Mouse (Mus musculus) forebrain, embryonic 15.5 days (tissue): ENCODE measurements around the gene Dlk2. TPM values are rescaled to one million over a fixed set of nuclear protein-coding genes. Genes with fewer than 3 reads are reported as not detected.
A peak's percentile ranks its signal among the peaks of the same experiment; 100 is the strongest.

ENCODE experiments used
- ATAC-seq: fragments of 200-750 bp; cut with Nextera tagmentation; replicated peaks from 2 replicates; pipeline ENCODE4 v1.8.0; 2017; ENCODE audit warnings: mild to moderate bottlenecking, moderate TSS enrichment, moderate library complexity
- H3K27ac ChIP-seq: fragments of 300-500 bp; sonication (generic); replicated peaks from 2 replicates; pipeline ENCODE4 v1.5.1; 2015; ENCODE audit warnings: mild to moderate bottlenecking, inconsistent platforms
- H3K27me3 ChIP-seq: fragments of 300-500 bp; sonication (generic); 2 replicates; pipeline ENCODE4 v1.6.1; 2015; ENCODE audit warnings: inconsistent platforms
- H3K36me3 ChIP-seq: fragments of 300-500 bp; sonication (generic); 2 replicates; pipeline ENCODE4 v1.6.1; 2015; ENCODE audit warnings: mild to moderate bottlenecking, inconsistent platforms
- H3K4me1 ChIP-seq: fragments of 300-500 bp; sonication (generic); 2 replicates; pipeline ENCODE4 v1.6.1; 2015; ENCODE audit warnings: inconsistent platforms
- H3K4me2 ChIP-seq: fragments of 300-500 bp; sonication (generic); replicated peaks from 2 replicates; pipeline ENCODE4 v1.6.1; 2015; ENCODE audit warnings: mild to moderate bottlenecking, inconsistent platforms
- H3K4me3 ChIP-seq: fragments of 300-500 bp; sonication (generic); 2 replicates; pipeline ENCODE4 v1.5.1; 2015; ENCODE audit warnings: mild to moderate bottlenecking, inconsistent platforms
- H3K9ac ChIP-seq: fragments of 300-500 bp; sonication (generic); replicated peaks from 2 replicates; pipeline ENCODE4 v1.6.1; 2015; ENCODE audit warnings: mild to moderate bottlenecking, inconsistent platforms
- H3K9me3 ChIP-seq: fragments of 300-500 bp; sonication (generic); 2 replicates; pipeline ENCODE4 v1.6.1; 2016; ENCODE audit warnings: inconsistent platforms
- WGBS: fragments of 180-500 bp; shearing (Covaris S2); methylation state at CpG from one replicate; pipeline ENCODE4 v1.1.7; 2015; ENCODE audit warnings: mixed read lengths; 5-methylcytosine and 5-hydroxymethylcytosine counted together
- polyA plus RNA-seq: library from polyadenylated mRNA; unstranded; fragments of >200 nt; fragmentation: Nextera tagmentation; extraction: Ambion mirVana; gene quantifications from 2 replicates; pipeline ENCODE4 v1.2.1, GENCODE M21; 2015

The Dlk2 gene
- polyA plus RNA-seq, 1 experiment from 2014 or later = 9.2 TPM

- H3K27ac ChIP-seq = no peak overlapping the region
- WGBS = 89% methylated on average over 5 of the region's 5 CpGs
- ATAC-seq = no peak
- no peaks in the 10 kb centered on the region for H3K27me3 ChIP-seq
- H3K4me2 ChIP-seq = no peak overlapping the region
- H3K36me3 ChIP-seq = peaks cover 48% of the 10 kb centered on the region
- peaks cover 3% of the 10 kb centered on the region for H3K4me1 ChIP-seq
- no peaks in the 10 kb centered on the region for H3K9me3 ChIP-seq
- H3K9ac ChIP-seq = no peak overlapping the region
- H3K4me3 ChIP-seq = no peak overlapping the region
Observed at GRCm38 (mm10) chr17:46262201-46262694, 35.0 kb upstream of the Dlk2 start.

DNA sequence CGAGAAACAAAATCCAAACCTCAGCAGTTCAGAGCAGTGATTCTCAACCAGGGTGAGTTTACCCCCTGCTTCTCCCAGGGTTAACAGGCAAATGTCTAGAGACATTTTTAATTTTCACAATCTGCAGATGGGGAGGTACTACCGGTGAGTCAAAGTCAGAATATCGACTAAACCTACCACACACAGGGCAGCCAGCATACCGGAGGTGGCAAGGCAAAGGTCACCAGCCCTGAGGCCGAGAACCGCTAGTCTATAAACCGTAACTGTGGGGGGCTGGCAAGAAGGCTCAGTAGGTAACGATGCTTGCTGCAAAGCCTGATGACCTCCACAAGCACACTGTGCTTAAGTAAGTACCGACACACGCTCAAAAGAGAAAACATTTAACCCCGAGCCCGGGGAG is 31.7 kb upstream of the Dlk2 start:
- Histone ChIP-seq H3K4me2 (no peak overlapping the region), H3K9me3 (no peaks in the 10 kb centered on the region), H3K36me3 (peaks cover 28% of the 10 kb centered on the region), H3K27ac (no peak overlapping the region), H3K4me3 (no peak overlapping the region), H3K9ac (no peak overlapping the region), H3K27me3 (no peaks in the 10 kb centered on the region), H3K4me1 (peaks cover 3% of the 10 kb centered on the region)
- 86% methylated on average over 12 of the region's 12 CpGs for WGBS
- ATAC-seq = no peak; the same call in 1 of the 2 replicates

GRCm38 (mm10) chr17:46265918-46266618 is 31.2 kb upstream of the Dlk2 start:
- H3K4me3 ChIP-seq = no peak overlapping the region
- H3K36me3 ChIP-seq = peaks cover 31% of the 10 kb centered on the region
- no peaks in the 10 kb centered on the region for H3K9me3 ChIP-seq
- H3K9ac ChIP-seq = no peak overlapping the region
- ATAC-seq = peak; percentile 81
- no peak overlapping the region for H3K27ac ChIP-seq
- H3K4me2 ChIP-seq = no peak overlapping the region
- 31% methylated on average over 14 of the region's 14 CpGs for WGBS
- H3K4me1 ChIP-seq = peaks cover 3% of the 10 kb centered on the region
- no peaks in the 10 kb centered on the region for H3K27me3 ChIP-seq

GRCm38 (mm10) chr17:46266986-46267385 is 30.2 kb upstream of the Dlk2 start:
- Histone ChIP-seq H3K9me3 (no peaks in the 10 kb centered on the region), H3K27ac (no peak overlapping the region), H3K4me3 (no peak overlapping the region), H3K9ac (no peak overlapping the region), H3K4me1 (peaks cover 3% of the 10 kb centered on the region), H3K36me3 (peaks cover 29% of the 10 kb centered on the region), H3K27me3 (no peaks in the 10 kb centered on the region), H3K4me2 (no peak overlapping the region)
- ATAC-seq = no peak
- WGBS = 83% methylated on average over 6 of the region's 6 CpGs

- Histone ChIP-seq H3K4me1 (peaks cover 3% of the 10 kb centered on the region), H3K36me3 (peaks cover 24% of the 10 kb centered on the region), H3K4me3 (no peak overlapping the region), H3K4me2 (no peak overlapping the region), H3K9ac (no peak overlapping the region), H3K27ac (no peak overlapping the region), H3K27me3 (no peaks in the 10 kb centered on the region), H3K9me3 (no peaks in the 10 kb centered on the region)
- no peak for ATAC-seq
- 87% methylated on average over 7 of the region's 7 CpGs for WGBS
Observed at GRCm38 (mm10) chr17:46267511-46267910, 29.7 kb upstream of the Dlk2 start.

DNA sequence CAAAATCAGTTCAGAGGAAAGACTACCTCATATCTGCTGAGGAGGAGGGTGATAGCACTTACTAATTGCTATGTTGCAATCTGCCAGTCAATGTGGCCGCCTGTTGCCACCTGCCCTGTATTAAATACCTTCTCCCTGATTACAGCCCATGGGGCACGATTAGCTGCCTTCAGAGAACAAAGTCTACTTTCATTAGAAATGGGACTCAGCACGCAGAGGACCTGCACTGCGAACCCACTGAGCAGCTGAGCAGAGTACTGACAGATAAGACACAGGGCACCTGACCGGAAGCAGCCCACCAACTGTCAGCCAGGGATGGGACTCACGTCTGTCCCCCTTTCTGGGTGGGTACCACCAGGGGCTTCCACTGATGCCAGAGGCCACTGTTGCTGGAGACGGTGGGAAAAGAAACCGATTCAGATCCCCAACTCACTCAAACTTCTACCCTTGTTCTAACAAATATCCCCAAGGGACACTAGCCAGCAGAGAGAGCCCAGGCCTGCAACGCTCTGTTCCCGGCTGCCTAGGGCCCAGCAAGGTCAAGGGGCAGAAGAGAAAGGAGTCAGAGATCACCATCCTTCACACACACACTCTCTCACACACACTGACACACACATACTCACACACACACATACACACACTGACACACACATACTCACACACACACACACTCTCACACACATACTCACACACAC is 29.0 kb upstream of the Dlk2 start:
- 77% methylated on average over 10 of the region's 10 CpGs for WGBS
- no peak for ATAC-seq
- H3K9ac ChIP-seq = no peak overlapping the region
- no peak overlapping the region for H3K4me3 ChIP-seq
- peaks cover 18% of the 10 kb centered on the region for H3K36me3 ChIP-seq
- H3K27me3 ChIP-seq = no peaks in the 10 kb centered on the region
- peaks cover 3% of the 10 kb centered on the region for H3K4me1 ChIP-seq
- H3K27ac ChIP-seq = no peak overlapping the region
- no peaks in the 10 kb centered on the region for H3K9me3 ChIP-seq
- no peak overlapping the region for H3K4me2 ChIP-seq

- Histone ChIP-seq H3K9me3 (no peaks in the 10 kb centered on the region), H3K4me2 (no peak overlapping the region), H3K4me1 (peaks cover 3% of the 10 kb centered on the region), H3K27ac (no peak overlapping the region), H3K9ac (no peak overlapping the region), H3K27me3 (no peaks in the 10 kb centered on the region), H3K36me3 (peaks cover 4% of the 10 kb centered on the region; the same call in 1 of the 2 replicates), H3K4me3 (no peak overlapping the region)
- 85% methylated on average over 19 of the region's 19 CpGs for WGBS
- no peak for ATAC-seq
Observed at GRCm38 (mm10) chr17:46269771-46270534, 27.3 kb upstream of the Dlk2 start.

- H3K27me3 ChIP-seq = no peaks in the 10 kb centered on the region
- no peak overlapping the region for H3K4me3 ChIP-seq
- H3K27ac ChIP-seq = no peak overlapping the region
- no peak overlapping the region for H3K4me2 ChIP-seq
- no peak for ATAC-seq
- no peaks in the 10 kb centered on the region for H3K4me1 ChIP-seq
- H3K9ac ChIP-seq = no peak overlapping the region
- WGBS = 90% methylated on average over 2 of the region's 2 CpGs
- H3K9me3 ChIP-seq = no peaks in the 10 kb centered on the region
- H3K36me3 ChIP-seq = peaks cover 4% of the 10 kb centered on the region; the same call in 1 of the 2 replicates
Observed at GRCm38 (mm10) chr17:46272058-46272457, 25.2 kb upstream of the Dlk2 start.

GRCm38 (mm10) chr17:46272675-46273074 is 24.5 kb upstream of the Dlk2 start:
- peaks cover 5% of the 10 kb centered on the region; the same call in 1 of the 2 replicates for H3K36me3 ChIP-seq
- no peaks in the 10 kb centered on the region for H3K27me3 ChIP-seq
- H3K4me3 ChIP-seq = no peak overlapping the region
- H3K9me3 ChIP-seq = no peaks in the 10 kb centered on the region
- H3K27ac ChIP-seq = no peak overlapping the region
- H3K4me2 ChIP-seq = no peak overlapping the region
- no peak overlapping the region for H3K9ac ChIP-seq
- H3K4me1 ChIP-seq = no peaks in the 10 kb centered on the region
- ATAC-seq = no peak
- 88% methylated on average over 5 of the region's 5 CpGs for WGBS

DNA sequence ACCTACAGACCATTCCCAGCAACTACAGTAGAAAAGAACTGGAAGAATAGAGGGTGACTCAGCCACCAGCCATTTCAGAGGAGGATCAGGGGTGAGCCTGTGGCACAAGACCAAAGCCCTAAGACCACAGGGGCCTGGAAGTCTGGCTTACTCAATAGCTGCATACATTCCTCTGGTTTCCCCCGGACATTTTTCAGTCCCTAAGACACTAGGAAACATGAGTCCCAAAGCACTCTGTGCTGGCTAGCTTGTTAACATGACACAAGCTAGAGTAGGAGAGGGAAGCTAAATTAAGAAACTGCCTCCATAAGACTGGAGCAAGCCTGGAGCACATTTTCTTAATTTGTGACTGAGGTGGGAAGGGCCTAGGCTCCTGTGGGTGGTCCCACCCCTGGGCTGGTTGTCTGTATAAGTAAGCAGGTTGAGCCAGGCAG is 23.4 kb upstream of the Dlk2 start:
- H3K4me2 ChIP-seq = no peak overlapping the region
- no peak overlapping the region for H3K9ac ChIP-seq
- H3K27me3 ChIP-seq = no peaks in the 10 kb centered on the region
- 75% methylated on average over 1 of the region's 1 CpGs for WGBS
- no peak overlapping the region for H3K27ac ChIP-seq
- H3K9me3 ChIP-seq = no peaks in the 10 kb centered on the region
- no peak overlapping the region for H3K4me3 ChIP-seq
- peaks cover 11% of the 10 kb centered on the region for H3K36me3 ChIP-seq
- H3K4me1 ChIP-seq = no peaks in the 10 kb centered on the region
- ATAC-seq = no peak

DNA sequence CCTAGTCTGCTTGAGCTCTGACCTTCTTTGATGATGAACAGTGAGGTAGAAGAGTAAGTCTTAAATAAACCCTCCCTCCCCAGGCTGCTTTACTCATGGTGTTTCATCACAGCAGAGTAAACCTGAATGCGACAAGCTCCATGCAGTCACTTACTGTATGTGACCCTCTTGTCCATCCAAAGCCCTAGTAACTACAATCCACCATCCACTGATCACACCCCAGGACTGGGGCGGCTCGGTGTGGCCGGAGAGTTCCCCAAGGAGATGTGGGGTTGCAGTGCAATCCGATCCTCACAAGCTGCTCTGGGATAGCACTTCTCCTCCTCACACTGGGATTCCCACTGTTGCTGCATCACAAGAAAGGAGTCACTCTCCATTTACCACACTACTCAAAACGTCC is 22.8 kb upstream of the Dlk2 start:
- no peak overlapping the region for H3K4me2 ChIP-seq
- H3K9ac ChIP-seq = no peak overlapping the region
- H3K4me1 ChIP-seq = no peaks in the 10 kb centered on the region
- WGBS = 79% methylated on average over 6 of the region's 6 CpGs
- no peaks in the 10 kb centered on the region for H3K27me3 ChIP-seq
- no peaks in the 10 kb centered on the region for H3K9me3 ChIP-seq
- no peak overlapping the region for H3K27ac ChIP-seq
- H3K4me3 ChIP-seq = no peak overlapping the region
- H3K36me3 ChIP-seq = peaks cover 15% of the 10 kb centered on the region
- no peak for ATAC-seq

GRCm38 (mm10) chr17:46275034-46275433 is 22.2 kb upstream of the Dlk2 start:
- no peak for ATAC-seq
- Histone ChIP-seq H3K4me1 (no peaks in the 10 kb centered on the region), H3K4me3 (no peak overlapping the region), H3K9ac (no peak overlapping the region), H3K27ac (no peak overlapping the region), H3K36me3 (peaks cover 17% of the 10 kb centered on the region), H3K9me3 (no peaks in the 10 kb centered on the region), H3K4me2 (no peak overlapping the region), H3K27me3 (no peaks in the 10 kb centered on the region)
- 91% methylated on average over 6 of the region's 6 CpGs for WGBS
